Mouse (Mus musculus): ENCODE measurements around the gene Syt16. TPM values are rescaled to one million over a fixed set of nuclear protein-coding genes. Genes with fewer than 3 reads are reported as not detected.
A peak's percentile ranks its signal among the peaks of the same experiment; 100 is the strongest.

The Syt16 gene
- polyA plus RNA-seq, 1 experiment from 2014 or later, result 7.0 TPM

DNA sequence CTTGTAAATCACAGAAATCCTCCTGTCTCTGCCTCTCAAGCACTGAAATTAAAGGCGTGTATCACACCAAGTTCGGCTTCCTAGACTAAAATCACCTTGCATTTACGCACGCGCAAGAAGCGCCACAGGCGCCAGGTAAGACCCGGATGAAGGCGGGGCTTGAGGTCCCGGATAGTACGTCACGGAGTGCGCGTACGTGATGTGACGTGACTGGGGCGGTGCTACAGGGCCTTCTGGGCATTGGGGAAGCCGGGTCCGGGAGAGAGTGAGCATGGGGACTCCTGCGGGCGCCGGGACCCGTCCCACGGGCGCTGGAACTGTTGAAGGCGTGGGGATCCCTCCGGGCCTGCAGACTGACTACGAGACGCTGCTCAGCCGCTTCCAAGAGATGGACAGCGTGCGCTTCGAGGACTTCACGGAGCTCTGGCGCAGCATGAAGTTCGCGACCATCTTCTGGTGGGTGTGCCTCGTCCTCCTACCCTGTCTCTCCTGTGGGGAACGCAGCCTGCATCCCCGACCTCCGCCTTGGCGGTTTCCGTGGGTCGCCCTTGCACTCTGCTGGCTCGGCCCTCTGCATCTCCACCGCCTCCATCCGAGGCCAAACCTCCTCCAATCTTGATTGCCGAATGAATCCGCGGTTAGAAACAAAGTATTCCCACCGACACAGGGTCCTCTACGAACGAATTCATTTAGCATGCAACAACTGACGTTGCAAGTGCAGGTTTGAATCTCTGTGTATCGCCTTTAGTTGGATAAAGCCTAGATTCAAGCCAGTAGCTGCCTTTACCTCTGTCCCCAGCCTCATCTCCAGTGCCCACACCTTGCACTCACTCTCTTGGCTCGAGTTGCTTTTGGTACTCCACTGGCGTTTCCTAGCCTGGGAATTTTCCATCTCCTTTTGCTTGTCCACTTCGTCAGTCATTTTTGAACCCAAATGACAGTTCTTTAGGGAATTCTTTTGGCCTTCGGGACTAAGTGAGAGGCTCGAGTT, 32.9 kb upstream of the Syt16 start, which contains the start of gene Snapc1:
Gene Snapc1, plus strand, starts transcription at position 191 of the 991 bp plus-strand sequence.
- H3K36me3 ChIP-seq (ENCODE audit: control insufficient read depth, insufficient read depth, low read length), result peaks cover 12% of the 10 kb centered on the region; the same call in 1 of the 2 replicates
- H3K4me2 ChIP-seq, result peak within 1 kb of the TSS; percentile 75
- DNase-seq (ENCODE audit: low spot score, missing footprints) (peak; percentile 100), ATAC-seq (ENCODE audit: low FRiP score) (peak; percentile 100)
- WGBS, result 1% methylated on average over 60 of the region's 60 CpGs
- H3K4me1 ChIP-seq (ENCODE audit: control insufficient read depth, insufficient read depth, low read length), result peaks cover 6% of the 10 kb centered on the region; the same call in 1 of the 2 replicates
- H3K27ac ChIP-seq (ENCODE audit: low read depth, low read length), result peak within 1 kb of the TSS; percentile 12; the same call in 1 of the 2 replicates
- peak within 1 kb of the TSS; percentile 85 for H3K4me3 ChIP-seq (ENCODE audit: low read depth, low read length)
- peak within 1 kb of the TSS; percentile 76 for H3K9ac ChIP-seq (ENCODE audit: low read length)
- H3K9me3 ChIP-seq (ENCODE audit: control insufficient read depth, low read length), result no peaks in the 10 kb centered on the region
- no peaks in the 10 kb centered on the region for H3K27me3 ChIP-seq (ENCODE audit: control insufficient read depth, insufficient read depth, low read length)

DNA sequence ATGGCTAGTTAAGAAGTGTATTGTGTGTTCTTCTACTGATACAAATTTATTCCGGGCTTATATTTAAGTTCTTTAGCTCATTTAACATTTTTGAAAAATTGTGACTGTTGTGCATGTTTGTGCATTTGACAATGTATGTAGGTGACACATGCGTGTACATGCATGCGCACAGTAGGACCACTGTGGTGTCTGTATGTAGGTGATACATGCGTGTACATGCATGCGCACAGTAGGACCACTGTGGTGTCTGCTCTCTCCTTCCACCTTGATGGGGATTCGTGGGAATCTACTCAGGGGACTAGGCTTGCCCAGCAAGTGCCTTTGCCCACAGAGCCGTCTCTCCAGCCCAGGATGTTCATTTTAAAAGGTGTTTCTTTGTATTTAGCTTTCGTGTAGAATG, 28.3 kb upstream of the Syt16 start:
- Histone ChIP-seq H3K4me3 (ENCODE audit: low read depth, low read length) (no peak overlapping the region), H3K36me3 (ENCODE audit: control insufficient read depth, insufficient read depth, low read length) (peaks cover 42% of the 10 kb centered on the region), H3K27ac (ENCODE audit: low read depth, low read length) (no peak overlapping the region), H3K27me3 (ENCODE audit: control insufficient read depth, insufficient read depth, low read length) (no peaks in the 10 kb centered on the region), H3K9ac (ENCODE audit: low read length) (no peak overlapping the region), H3K4me2 (no peak overlapping the region), H3K4me1 (ENCODE audit: control insufficient read depth, insufficient read depth, low read length) (peaks cover 6% of the 10 kb centered on the region; the same call in 1 of the 2 replicates), H3K9me3 (ENCODE audit: control insufficient read depth, low read length) (peaks cover 2% of the 10 kb centered on the region; the same call in 1 of the 2 replicates)
- no peak for DNase-seq (ENCODE audit: low spot score, missing footprints)
- no peak for ATAC-seq (ENCODE audit: low FRiP score)
- 93% methylated on average over 8 of the region's 8 CpGs for WGBS

DNA sequence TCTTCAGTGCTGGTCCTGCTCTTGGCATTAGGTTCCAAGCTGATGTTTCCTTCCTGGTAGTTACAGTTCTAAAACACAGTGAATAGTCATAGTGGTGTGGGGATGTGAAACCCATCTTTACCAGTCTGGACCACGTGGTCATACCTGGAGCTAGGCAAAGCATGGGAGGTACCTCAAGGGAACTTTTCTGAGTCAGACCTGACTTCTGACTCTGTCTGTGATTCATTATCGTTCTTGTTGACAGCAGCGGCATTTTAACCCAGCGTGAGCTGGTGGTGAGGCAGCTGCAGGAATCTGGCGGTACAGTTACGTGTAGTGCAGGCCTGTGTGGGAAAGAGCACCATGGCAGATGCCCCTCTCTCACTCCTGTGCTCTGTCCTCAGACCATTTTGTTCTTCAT, 22.9 kb upstream of the Syt16 start:
- WGBS, result 94% methylated on average over 6 of the region's 6 CpGs
- ATAC-seq (ENCODE audit: low FRiP score) (no peak), DNase-seq (ENCODE audit: low spot score, missing footprints) (no peak)
- Histone ChIP-seq H3K4me2 (no peak overlapping the region), H3K9me3 (ENCODE audit: control insufficient read depth, low read length) (peaks cover 2% of the 10 kb centered on the region; the same call in 1 of the 2 replicates), H3K4me1 (ENCODE audit: control insufficient read depth, insufficient read depth, low read length) (no peaks in the 10 kb centered on the region), H3K4me3 (ENCODE audit: low read depth, low read length) (no peak overlapping the region), H3K36me3 (ENCODE audit: control insufficient read depth, insufficient read depth, low read length) (peaks cover 32% of the 10 kb centered on the region), H3K27ac (ENCODE audit: low read depth, low read length) (no peak overlapping the region), H3K27me3 (ENCODE audit: control insufficient read depth, insufficient read depth, low read length) (no peaks in the 10 kb centered on the region), H3K9ac (ENCODE audit: low read length) (no peak overlapping the region)

DNA sequence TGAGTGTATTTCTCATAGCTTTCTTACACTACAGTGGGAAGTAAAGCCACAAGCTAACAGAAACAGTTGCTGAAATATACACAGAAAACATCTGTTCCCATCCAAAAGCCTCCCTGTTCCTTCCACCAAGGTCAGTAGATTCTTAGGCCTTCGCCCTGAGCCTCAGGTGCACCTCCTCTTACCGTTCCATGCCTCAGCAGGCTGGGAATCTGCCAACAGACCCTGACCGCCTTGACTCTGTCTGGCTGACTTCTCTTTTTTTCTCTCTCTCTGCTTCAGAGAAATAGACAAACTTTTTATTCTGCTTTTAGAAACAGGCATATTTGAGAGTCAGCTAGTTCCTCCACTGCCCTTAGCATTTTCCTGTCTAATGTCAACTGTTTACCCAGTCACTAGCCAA, 19.3 kb upstream of the Syt16 start:
- Histone ChIP-seq H3K9me3 (ENCODE audit: control insufficient read depth, low read length) (no peaks in the 10 kb centered on the region), H3K4me3 (ENCODE audit: low read depth, low read length) (no peak overlapping the region), H3K9ac (ENCODE audit: low read length) (no peak overlapping the region), H3K27ac (ENCODE audit: low read depth, low read length) (no peak overlapping the region), H3K27me3 (ENCODE audit: control insufficient read depth, insufficient read depth, low read length) (no peaks in the 10 kb centered on the region), H3K36me3 (ENCODE audit: control insufficient read depth, insufficient read depth, low read length) (peaks cover 6% of the 10 kb centered on the region; the same call in 1 of the 2 replicates), H3K4me2 (no peak overlapping the region), H3K4me1 (ENCODE audit: control insufficient read depth, insufficient read depth, low read length) (no peaks in the 10 kb centered on the region)
- 84% methylated on average over 3 of the region's 3 CpGs for WGBS
- ATAC-seq (ENCODE audit: low FRiP score) (no peak), DNase-seq (ENCODE audit: low spot score, missing footprints) (no peak)

DNA sequence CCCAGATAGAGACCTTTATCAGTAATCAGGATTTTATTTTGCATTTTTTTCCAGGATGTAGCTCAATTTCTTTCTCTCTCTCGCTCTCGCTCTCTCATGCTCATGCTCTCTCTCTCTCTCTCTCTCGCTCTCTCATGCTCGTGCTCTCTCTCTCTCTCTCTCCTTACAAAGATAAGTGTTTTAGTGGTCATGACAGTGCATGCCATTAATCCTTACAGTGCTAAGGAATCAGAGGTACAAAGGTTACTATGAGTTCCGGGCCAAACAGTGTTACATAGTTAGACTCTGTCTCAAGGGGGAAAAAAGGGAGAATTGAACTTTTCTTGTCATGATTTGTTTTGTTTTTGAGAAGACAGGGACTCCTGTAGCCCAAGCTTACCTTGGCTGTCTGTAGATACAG, 17.8 kb upstream of the Syt16 start:
- no peak for DNase-seq (ENCODE audit: low spot score, missing footprints)
- WGBS, result 93% methylated on average over 5 of the region's 5 CpGs
- no peak overlapping the region for H3K27ac ChIP-seq (ENCODE audit: low read depth, low read length)

DNA sequence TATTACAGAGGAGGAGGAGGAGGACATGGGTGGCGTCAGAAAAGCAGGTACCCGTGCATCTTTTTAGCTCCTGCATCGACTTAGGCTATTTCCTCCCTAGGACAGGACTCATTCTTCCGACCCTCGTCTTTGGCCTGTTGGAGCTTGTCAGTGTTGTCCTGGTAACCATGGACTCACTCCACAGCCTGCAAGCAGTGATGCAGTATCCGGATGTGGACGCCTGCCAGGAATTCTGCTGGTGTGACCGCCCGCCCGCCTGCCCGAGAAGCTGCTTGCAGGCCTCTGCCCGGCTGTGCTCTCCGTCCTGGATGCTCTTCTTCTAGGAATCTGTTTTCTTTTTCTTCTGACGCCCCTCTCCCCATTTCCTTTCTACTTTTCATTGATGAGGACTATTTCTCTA, 14.9 kb upstream of the Syt16 start:
- Histone ChIP-seq H3K9ac (ENCODE audit: low read length) (no peak overlapping the region), H3K9me3 (ENCODE audit: control insufficient read depth, low read length) (no peaks in the 10 kb centered on the region), H3K27me3 (ENCODE audit: control insufficient read depth, insufficient read depth, low read length) (no peaks in the 10 kb centered on the region), H3K4me2 (no peak overlapping the region), H3K27ac (ENCODE audit: low read depth, low read length) (no peak overlapping the region), H3K4me3 (ENCODE audit: low read depth, low read length) (no peak overlapping the region), H3K4me1 (ENCODE audit: control insufficient read depth, insufficient read depth, low read length) (no peaks in the 10 kb centered on the region), H3K36me3 (ENCODE audit: control insufficient read depth, insufficient read depth, low read length) (peaks cover 13% of the 10 kb centered on the region; the same call in 1 of the 2 replicates)
- DNase-seq (ENCODE audit: low spot score, missing footprints) (no peak), ATAC-seq (ENCODE audit: low FRiP score) (no peak)
- 80% methylated on average over 14 of the region's 14 CpGs for WGBS

More for the DNA sequence above, 17.8 kb upstream of the Syt16 start:
- Histone ChIP-seq H3K4me2 (no peak overlapping the region), H3K9me3 (ENCODE audit: control insufficient read depth, low read length) (no peaks in the 10 kb centered on the region), H3K4me1 (ENCODE audit: control insufficient read depth, insufficient read depth, low read length) (no peaks in the 10 kb centered on the region), H3K9ac (ENCODE audit: low read length) (no peak overlapping the region), H3K4me3 (ENCODE audit: low read depth, low read length) (no peak overlapping the region), H3K27me3 (ENCODE audit: control insufficient read depth, insufficient read depth, low read length) (no peaks in the 10 kb centered on the region), H3K36me3 (ENCODE audit: control insufficient read depth, insufficient read depth, low read length) (peaks cover 7% of the 10 kb centered on the region; the same call in 1 of the 2 replicates)
- ATAC-seq (ENCODE audit: low FRiP score), result no peak

DNA sequence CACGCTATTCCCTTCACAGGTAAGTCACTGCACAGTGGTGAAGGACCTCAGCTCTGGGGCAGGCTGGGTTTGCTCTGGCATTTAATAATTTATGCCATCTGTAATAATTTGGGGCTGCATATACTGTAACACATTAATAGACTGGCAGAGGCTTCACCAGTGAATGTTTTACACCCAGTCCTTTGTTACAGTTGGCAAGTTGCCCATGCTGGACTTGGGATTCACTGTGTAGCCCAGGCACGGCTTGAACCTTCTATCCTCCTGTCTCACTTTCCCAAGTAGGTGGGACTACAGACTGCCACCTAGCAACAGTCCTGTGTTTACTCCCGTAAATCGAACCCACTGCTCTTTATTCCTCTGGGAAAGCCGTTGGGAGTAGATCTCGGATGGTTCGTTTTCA, 11.2 kb upstream of the Syt16 start:
- Histone ChIP-seq H3K4me2 (no peak overlapping the region), H3K4me3 (ENCODE audit: low read depth, low read length) (no peak overlapping the region), H3K27ac (ENCODE audit: low read depth, low read length) (no peak overlapping the region), H3K36me3 (ENCODE audit: control insufficient read depth, insufficient read depth, low read length) (peaks cover 8% of the 10 kb centered on the region; the same call in 1 of the 2 replicates), H3K9ac (ENCODE audit: low read length) (no peak overlapping the region), H3K9me3 (ENCODE audit: control insufficient read depth, low read length) (no peaks in the 10 kb centered on the region), H3K4me1 (ENCODE audit: control insufficient read depth, insufficient read depth, low read length) (no peaks in the 10 kb centered on the region), H3K27me3 (ENCODE audit: control insufficient read depth, insufficient read depth, low read length) (no peaks in the 10 kb centered on the region)
- 87% methylated on average over 7 of the region's 7 CpGs for WGBS
- ATAC-seq (ENCODE audit: low FRiP score), result no peak
- DNase-seq (ENCODE audit: low spot score, missing footprints), result no peak

DNA sequence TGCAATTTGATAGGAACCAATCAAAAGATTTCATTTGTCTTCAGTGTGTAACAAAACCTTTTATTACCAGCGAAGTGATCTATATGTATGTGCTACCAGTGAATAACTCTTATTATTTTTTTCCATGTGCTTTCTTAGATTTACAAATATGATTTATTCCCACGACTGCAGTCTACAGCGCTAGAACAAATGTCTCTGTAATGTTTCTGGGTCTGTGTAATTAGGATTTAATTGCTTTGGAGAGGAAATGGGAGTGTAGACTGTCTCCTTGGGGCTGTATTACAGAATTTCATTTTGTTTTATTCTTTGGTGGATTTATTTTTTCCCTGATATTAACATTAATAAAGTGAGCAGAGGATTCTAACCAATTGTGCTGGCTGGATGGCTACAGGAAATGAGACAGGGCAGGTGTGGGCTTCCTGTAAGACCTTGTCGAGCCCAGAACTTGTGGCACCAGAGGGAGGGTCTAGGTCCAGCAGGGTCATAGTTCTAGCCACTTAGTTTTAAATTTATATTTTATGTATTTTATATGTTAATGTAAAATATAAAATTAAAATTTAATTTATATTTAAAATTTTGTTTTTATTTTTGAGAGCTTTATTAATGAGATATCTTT, 9.0 kb upstream of the Syt16 start:
- 93% methylated on average over 4 of the region's 4 CpGs for WGBS
- ATAC-seq (ENCODE audit: low FRiP score) (no peak), DNase-seq (ENCODE audit: low spot score, missing footprints) (no peak)
- no peak overlapping the region for H3K9ac ChIP-seq (ENCODE audit: low read length)
- no peaks in the 10 kb centered on the region for H3K4me1 ChIP-seq (ENCODE audit: control insufficient read depth, insufficient read depth, low read length)
- H3K4me2 ChIP-seq, result no peak overlapping the region
- no peak overlapping the region for H3K4me3 ChIP-seq (ENCODE audit: low read depth, low read length)
- no peaks in the 10 kb centered on the region for H3K9me3 ChIP-seq (ENCODE audit: control insufficient read depth, low read length)
- H3K27me3 ChIP-seq (ENCODE audit: control insufficient read depth, insufficient read depth, low read length), result no peaks in the 10 kb centered on the region
- peaks cover 5% of the 10 kb centered on the region; the same call in 1 of the 2 replicates for H3K36me3 ChIP-seq (ENCODE audit: control insufficient read depth, insufficient read depth, low read length)
- no peak overlapping the region for H3K27ac ChIP-seq (ENCODE audit: low read depth, low read length)

GRCm38 (mm10) chr12:73989594-73989993, 7.9 kb upstream of the Syt16 start:
- H3K36me3 ChIP-seq (ENCODE audit: control insufficient read depth, insufficient read depth, low read length), result peaks cover 5% of the 10 kb centered on the region; the same call in 1 of the 2 replicates
- H3K27me3 ChIP-seq (ENCODE audit: control insufficient read depth, insufficient read depth, low read length), result no peaks in the 10 kb centered on the region
- H3K4me1 ChIP-seq (ENCODE audit: control insufficient read depth, insufficient read depth, low read length), result no peaks in the 10 kb centered on the region
- no peaks in the 10 kb centered on the region for H3K9me3 ChIP-seq (ENCODE audit: control insufficient read depth, low read length)
- H3K4me2 ChIP-seq, result no peak overlapping the region
- no peak overlapping the region for H3K27ac ChIP-seq (ENCODE audit: low read depth, low read length)
- H3K9ac ChIP-seq (ENCODE audit: low read length), result no peak overlapping the region
- ATAC-seq (ENCODE audit: low FRiP score) (no peak), DNase-seq (ENCODE audit: low spot score, missing footprints) (no peak)
- H3K4me3 ChIP-seq (ENCODE audit: low read depth, low read length), result no peak overlapping the region
